Mouse (Mus musculus): Measurements from ENCODE around the gene Slc39a11. TPM values are rescaled to one million over a fixed set of nuclear protein-coding genes. Genes with fewer than 3 reads are reported as not detected.
A peak's percentile ranks its signal among the peaks of the same experiment; 100 is the strongest.

The Slc39a11 gene
- polyA plus RNA-seq, 1 experiment from 2014 or later, result 33.9 TPM

DNA sequence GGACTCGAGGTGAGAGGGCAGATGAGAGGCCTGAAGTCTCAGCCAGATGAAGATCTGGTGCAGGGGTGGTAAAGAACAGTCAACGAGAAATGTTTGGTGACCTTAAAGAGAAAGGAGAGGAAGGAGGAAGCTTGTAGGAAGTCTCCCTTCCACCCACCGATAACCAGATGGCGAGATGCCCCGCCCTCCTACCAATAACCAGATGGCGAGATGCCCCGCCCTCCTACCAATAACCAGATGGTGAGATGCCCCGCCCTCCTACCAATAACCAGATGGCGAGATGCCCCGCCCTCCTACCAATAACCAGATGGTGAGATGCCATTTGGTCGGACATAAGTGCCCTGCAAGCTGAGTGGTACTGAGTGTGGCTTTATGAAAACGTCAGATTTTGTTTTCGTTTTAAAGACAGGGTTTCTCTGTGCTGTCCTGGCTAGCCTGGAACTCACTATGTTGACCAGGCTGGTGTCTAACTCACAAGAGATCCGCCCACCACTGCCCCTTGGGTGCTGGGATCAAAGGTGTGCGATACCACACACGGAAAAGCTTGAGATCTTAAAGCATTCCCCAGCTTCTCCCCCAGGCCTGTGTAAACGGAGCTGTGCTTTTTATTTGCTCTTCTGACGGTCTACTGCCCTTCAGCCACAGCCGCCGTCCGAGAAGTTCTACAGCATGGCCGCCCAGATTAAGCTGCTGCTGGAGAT lies 1.5 kb upstream of the Slc39a11 start:
- Histone ChIP-seq H3K4me3 (no peak overlapping the region), H3K9me3 (no peaks in the 10 kb centered on the region), H3K4me2 (peak overlapping the region; percentile 73; the same call in 1 of the 2 replicates), H3K27me3 (replicated peaks) (no peaks in the 10 kb centered on the region), H3K36me3 (replicated peaks) (peaks cover 12% of the 10 kb centered on the region; the same call in 1 of the 2 replicates), H3K4me1 (peaks cover 28% of the 10 kb centered on the region), H3K9ac (no peak overlapping the region), H3K27ac (no peak overlapping the region)
- ATAC-seq (replicated peaks), result no peak
- WGBS, result 67% methylated on average over 22 of the region's 22 CpGs

DNA sequence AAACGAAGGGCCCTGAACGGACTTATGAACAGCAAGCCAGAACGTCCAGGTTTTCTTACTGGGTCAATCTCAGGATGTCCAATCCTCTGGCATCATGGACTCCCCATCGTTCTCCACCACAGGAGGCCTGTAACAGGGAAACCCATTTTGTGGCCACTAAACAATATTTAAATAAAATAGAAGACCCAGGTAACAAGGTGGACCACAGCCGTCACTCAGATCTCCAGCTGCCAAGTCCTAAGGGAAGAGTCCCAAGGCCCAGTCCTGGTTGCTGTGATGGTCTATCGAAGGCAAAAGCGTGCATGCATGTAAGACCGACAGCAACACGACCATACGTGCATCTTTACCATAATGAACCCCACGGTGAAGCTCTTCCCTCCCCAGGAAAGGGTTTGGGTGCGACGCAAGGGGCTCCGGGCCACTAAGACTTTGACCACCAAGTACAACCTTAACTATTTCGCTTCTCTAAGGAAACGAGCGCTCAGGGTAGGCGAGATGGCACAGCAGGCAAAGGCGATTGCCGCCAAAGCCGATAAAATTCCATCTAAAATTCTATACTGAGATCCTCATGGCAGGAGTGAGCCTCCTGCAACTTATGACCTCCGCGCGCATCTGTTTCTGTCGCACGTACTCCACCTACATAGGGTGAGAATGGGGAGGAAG lies 1.1 kb downstream of the Slc39a11 start, which contains the start of gene Cog1:
Gene Cog1, plus strand, starts transcription at position 480 of the 663 bp plus-strand sequence.
- 40% methylated on average over 26 of the region's 26 CpGs for WGBS
- peak within 1 kb of the TSS; percentile 93 for H3K9ac ChIP-seq
- H3K4me2 ChIP-seq, result peak within 1 kb of the TSS; percentile 73
- H3K27ac ChIP-seq, result peak within 1 kb of the TSS; percentile 93
- no peaks in the 10 kb centered on the region; the same call in 1 of the 2 replicates for H3K36me3 ChIP-seq (replicated peaks)
- H3K27me3 ChIP-seq (replicated peaks), result no peaks in the 10 kb centered on the region
- no peaks in the 10 kb centered on the region for H3K9me3 ChIP-seq
- peaks cover 28% of the 10 kb centered on the region for H3K4me1 ChIP-seq
- ATAC-seq (replicated peaks), result no peak; the same call in 1 of the 2 replicates
- H3K4me3 ChIP-seq, result peak within 1 kb of the TSS; percentile 88

- H3K9ac ChIP-seq, result no peak overlapping the region
- H3K4me2 ChIP-seq, result peak overlapping the region; percentile 73; the same call in 1 of the 2 replicates
- 4% methylated on average over 15 of the region's 15 CpGs for WGBS
Observed at GRCm38 (mm10) chr11:113648152-113648551, 1.7 kb downstream of the Slc39a11 start.

GRCm38 (mm10) chr11:113645181-113645580 lies 4.7 kb downstream of the Slc39a11 start:
- Histone ChIP-seq H3K36me3 (replicated peaks) (no peaks in the 10 kb centered on the region), H3K4me2 (no peak overlapping the region), H3K4me3 (no peak overlapping the region), H3K27ac (no peak overlapping the region), H3K9me3 (no peaks in the 10 kb centered on the region), H3K9ac (no peak overlapping the region), H3K27me3 (replicated peaks) (no peaks in the 10 kb centered on the region), H3K4me1 (peaks cover 13% of the 10 kb centered on the region)
- WGBS, result 87% methylated on average over 3 of the region's 3 CpGs
- no peak for ATAC-seq (replicated peaks)

More at GRCm38 (mm10) chr11:113648152-113648551, 1.7 kb downstream of the Slc39a11 start:
- no peak for ATAC-seq (replicated peaks)
- Histone ChIP-seq H3K36me3 (replicated peaks) (no peaks in the 10 kb centered on the region; the same call in 1 of the 2 replicates), H3K27ac (no peak overlapping the region), H3K9me3 (no peaks in the 10 kb centered on the region), H3K4me1 (peaks cover 28% of the 10 kb centered on the region), H3K4me3 (no peak overlapping the region), H3K27me3 (replicated peaks) (no peaks in the 10 kb centered on the region)

- H3K4me2 ChIP-seq, result no peak overlapping the region
- no peak overlapping the region for H3K9ac ChIP-seq
- no peak overlapping the region for H3K27ac ChIP-seq
- no peaks in the 10 kb centered on the region for H3K36me3 ChIP-seq (replicated peaks)
- 91% methylated on average over 12 of the region's 12 CpGs for WGBS
- H3K4me3 ChIP-seq, result no peak overlapping the region
- H3K4me1 ChIP-seq, result no peaks in the 10 kb centered on the region
- H3K27me3 ChIP-seq (replicated peaks), result no peaks in the 10 kb centered on the region
- no peak for ATAC-seq (replicated peaks)
- no peaks in the 10 kb centered on the region for H3K9me3 ChIP-seq
Observed at GRCm38 (mm10) chr11:113638680-113639079, 11.2 kb downstream of the Slc39a11 start.

GRCm38 (mm10) chr11:113634699-113635121 lies 15.2 kb downstream of the Slc39a11 start:
- 67% methylated on average over 10 of the region's 10 CpGs for WGBS

DNA sequence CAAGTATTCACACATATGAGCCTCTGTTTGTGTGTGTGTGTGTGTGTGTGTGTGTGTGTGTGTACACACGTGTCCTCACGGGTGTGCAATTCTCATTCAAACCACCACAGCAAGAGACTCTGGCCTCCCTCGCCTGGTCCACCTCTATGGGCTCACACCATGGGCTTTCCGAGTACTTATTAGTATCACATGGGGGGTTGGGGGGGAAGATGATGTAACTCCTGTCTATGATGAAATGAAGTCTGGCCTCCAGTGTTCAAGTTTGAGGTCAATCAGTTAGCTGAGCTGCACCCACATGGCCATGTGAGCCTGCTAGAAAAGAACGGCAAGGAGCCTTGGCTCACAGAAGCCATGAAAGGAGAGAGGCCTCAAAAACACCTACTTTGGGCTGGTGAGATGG lies 16.5 kb downstream of the Slc39a11 start:
- no peaks in the 10 kb centered on the region for H3K36me3 ChIP-seq (replicated peaks)
- no peak overlapping the region for H3K9ac ChIP-seq
- no peak overlapping the region for H3K4me2 ChIP-seq
- no peak for ATAC-seq (replicated peaks)
- no peaks in the 10 kb centered on the region for H3K4me1 ChIP-seq
- WGBS, result 91% methylated on average over 5 of the region's 5 CpGs
- no peak overlapping the region for H3K4me3 ChIP-seq
- H3K27me3 ChIP-seq (replicated peaks), result no peaks in the 10 kb centered on the region
- no peaks in the 10 kb centered on the region for H3K9me3 ChIP-seq
- H3K27ac ChIP-seq, result no peak overlapping the region

More at GRCm38 (mm10) chr11:113634699-113635121, 15.2 kb downstream of the Slc39a11 start:
- H3K4me2 ChIP-seq, result no peak overlapping the region
- no peaks in the 10 kb centered on the region for H3K27me3 ChIP-seq (replicated peaks)
- no peak overlapping the region for H3K4me3 ChIP-seq
- no peak overlapping the region for H3K27ac ChIP-seq
- no peaks in the 10 kb centered on the region for H3K4me1 ChIP-seq
- no peak for ATAC-seq (replicated peaks)
- H3K36me3 ChIP-seq (replicated peaks), result no peaks in the 10 kb centered on the region
- H3K9me3 ChIP-seq, result no peaks in the 10 kb centered on the region
- no peak overlapping the region for H3K9ac ChIP-seq

DNA sequence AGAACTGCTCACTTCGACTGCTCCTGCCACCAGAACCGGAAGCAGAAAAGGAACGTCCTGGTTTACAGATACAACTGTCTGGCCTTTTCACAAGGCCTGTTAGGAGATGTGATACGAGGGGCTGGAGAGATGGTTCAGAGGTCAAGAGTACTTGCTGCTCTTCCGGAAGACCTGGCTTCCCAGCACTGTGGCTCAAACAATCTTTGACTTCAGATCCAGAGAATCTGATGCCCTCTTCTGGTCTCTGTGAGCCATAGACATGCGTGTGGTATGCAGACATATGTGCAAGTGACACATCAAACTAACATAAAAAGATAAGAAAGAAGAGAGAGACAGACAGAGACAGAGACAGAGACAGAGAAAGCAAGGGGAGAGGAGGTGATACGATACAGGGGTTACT lies 17.6 kb downstream of the Slc39a11 start:
- Histone ChIP-seq H3K36me3 (replicated peaks) (no peaks in the 10 kb centered on the region), H3K27ac (no peak overlapping the region), H3K4me2 (no peak overlapping the region), H3K4me1 (no peaks in the 10 kb centered on the region), H3K9ac (no peak overlapping the region), H3K4me3 (no peak overlapping the region), H3K27me3 (replicated peaks) (no peaks in the 10 kb centered on the region), H3K9me3 (no peaks in the 10 kb centered on the region)
- no peak for ATAC-seq (replicated peaks)
- 89% methylated on average over 7 of the region's 7 CpGs for WGBS

GRCm38 (mm10) chr11:113631862-113632261 lies 18.0 kb downstream of the Slc39a11 start:
- WGBS, result 77% methylated on average over 8 of the region's 8 CpGs
- Histone ChIP-seq H3K27ac (no peak overlapping the region), H3K36me3 (replicated peaks) (no peaks in the 10 kb centered on the region), H3K4me3 (no peak overlapping the region), H3K9ac (no peak overlapping the region), H3K4me2 (no peak overlapping the region), H3K27me3 (replicated peaks) (no peaks in the 10 kb centered on the region), H3K4me1 (no peaks in the 10 kb centered on the region), H3K9me3 (no peaks in the 10 kb centered on the region)
- ATAC-seq (replicated peaks), result no peak

GRCm38 (mm10) chr11:113631302-113631701 lies 18.6 kb downstream of the Slc39a11 start:
- H3K36me3 ChIP-seq (replicated peaks), result no peaks in the 10 kb centered on the region
- no peaks in the 10 kb centered on the region for H3K9me3 ChIP-seq
- no peak overlapping the region for H3K27ac ChIP-seq
- H3K9ac ChIP-seq, result no peak overlapping the region
- no peak overlapping the region for H3K4me2 ChIP-seq
- H3K4me1 ChIP-seq, result no peaks in the 10 kb centered on the region
- no peaks in the 10 kb centered on the region for H3K27me3 ChIP-seq (replicated peaks)
- 88% methylated on average over 8 of the region's 8 CpGs for WGBS
- ATAC-seq (replicated peaks), result no peak
- H3K4me3 ChIP-seq, result no peak overlapping the region

DNA sequence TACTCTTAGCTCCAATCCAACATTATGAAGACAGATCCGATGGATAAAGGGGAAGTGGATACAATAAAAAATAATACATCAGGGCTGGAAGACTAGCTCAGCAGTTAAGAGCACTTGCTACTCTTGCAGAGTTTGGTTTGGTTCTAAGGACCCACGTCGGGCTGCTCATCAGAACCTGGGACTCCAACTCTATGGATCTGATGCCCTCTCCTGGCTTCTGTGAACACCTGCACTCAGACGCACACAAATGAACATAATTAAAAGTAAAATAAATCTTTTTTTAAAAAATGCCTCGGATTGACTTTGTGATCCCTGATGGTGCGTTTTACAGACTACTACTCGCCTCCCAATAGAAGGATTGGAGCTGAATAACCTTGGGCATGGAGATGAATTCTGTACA lies 19.2 kb downstream of the Slc39a11 start:
- H3K9me3 ChIP-seq, result no peaks in the 10 kb centered on the region
- no peaks in the 10 kb centered on the region for H3K36me3 ChIP-seq (replicated peaks)
- ATAC-seq (replicated peaks), result no peak
- H3K4me2 ChIP-seq, result no peak overlapping the region
- no peaks in the 10 kb centered on the region for H3K4me1 ChIP-seq
- no peak overlapping the region for H3K27ac ChIP-seq
- no peak overlapping the region for H3K4me3 ChIP-seq
- no peaks in the 10 kb centered on the region for H3K27me3 ChIP-seq (replicated peaks)
- WGBS, result 59% methylated on average over 7 of the region's 7 CpGs
- H3K9ac ChIP-seq, result no peak overlapping the region

DNA sequence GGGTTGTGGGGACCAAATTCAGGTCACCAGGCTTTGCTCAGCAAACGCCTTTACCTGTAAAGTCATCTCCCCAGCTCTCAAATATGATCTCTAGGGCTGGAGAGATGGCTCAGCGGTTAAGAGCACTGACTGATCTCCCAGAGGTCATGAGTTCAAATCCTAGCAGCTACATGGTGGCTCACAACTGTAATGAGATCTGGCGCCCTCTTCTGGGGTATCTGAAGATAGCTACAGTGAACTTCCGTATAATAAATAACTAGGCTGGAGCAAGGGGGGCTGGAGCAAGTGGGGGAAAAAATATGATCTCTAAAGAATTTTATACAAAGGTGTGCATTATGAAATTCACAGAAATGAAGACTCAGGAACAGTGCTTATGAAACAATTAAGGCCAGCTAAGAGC lies 22.1 kb downstream of the Slc39a11 start:
- Histone ChIP-seq H3K4me1 (no peaks in the 10 kb centered on the region), H3K27ac (no peak overlapping the region), H3K4me3 (no peak overlapping the region), H3K9me3 (no peaks in the 10 kb centered on the region), H3K9ac (no peak overlapping the region), H3K4me2 (no peak overlapping the region), H3K36me3 (replicated peaks) (0 out of 2 replicates have a peak, but pooled peaks cover 4% of the 10 kb centered on the region), H3K27me3 (replicated peaks) (no peaks in the 10 kb centered on the region)
- WGBS, result 58% methylated on average over 4 of the region's 4 CpGs
- no peak for ATAC-seq (replicated peaks)
